Mouse (Mus musculus) ovary, postnatal 10 days (tissue): ENCODE data around the gene Cmah.
"Not testable (repeated sequence)": the region's sequence is repeated elsewhere in the genome, so short reads cannot be mapped to it uniquely, and the experiment has no call there.

Experiments
- DNase-seq: peaks from one replicate; pipeline ENCODE4 v3.0.0; 2022; ENCODE audit warnings: low spot score

Gene Cmah

DNA sequence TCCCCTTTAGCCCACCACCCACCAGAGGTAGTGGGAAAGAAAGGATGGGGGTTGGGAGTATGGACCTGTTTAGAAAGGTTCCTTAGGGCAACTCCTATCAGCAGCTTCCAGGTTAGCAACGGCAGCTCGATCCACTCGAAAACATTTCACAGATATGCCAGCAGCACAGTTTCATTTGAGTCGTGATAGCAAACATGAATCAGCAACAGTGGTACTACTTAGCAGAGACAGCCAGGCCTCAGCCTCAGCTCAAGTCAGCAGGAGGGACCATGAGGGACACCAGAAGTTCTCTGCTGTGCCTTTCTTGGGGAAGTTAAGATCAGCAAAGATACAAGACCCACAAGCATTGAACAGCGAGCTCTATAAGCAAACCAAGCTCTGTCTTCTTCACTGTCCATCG lies 13.3 kb downstream of the Cmah start:
- no peak for DNase-seq

DNA sequence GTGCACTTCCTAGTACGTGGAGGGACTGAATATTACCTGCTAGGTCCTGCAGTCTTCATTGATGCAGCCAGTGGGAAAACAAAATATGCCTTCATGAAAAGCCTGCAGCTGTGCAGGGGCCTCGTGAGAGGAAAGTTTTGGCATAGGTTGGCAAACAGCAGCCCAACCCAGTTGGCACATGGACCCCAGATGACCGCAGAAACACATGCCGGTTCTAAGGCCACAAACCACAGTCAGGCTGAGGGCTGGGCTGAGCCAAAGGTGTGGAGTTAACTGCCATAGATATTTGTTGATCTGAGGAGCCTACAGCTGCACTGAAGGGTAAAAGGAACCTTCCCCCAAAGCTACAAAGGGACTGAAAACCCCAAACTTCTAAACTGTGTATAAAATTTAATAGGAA lies 14.9 kb downstream of the Cmah start:
- DNase-seq, result no peak

DNA sequence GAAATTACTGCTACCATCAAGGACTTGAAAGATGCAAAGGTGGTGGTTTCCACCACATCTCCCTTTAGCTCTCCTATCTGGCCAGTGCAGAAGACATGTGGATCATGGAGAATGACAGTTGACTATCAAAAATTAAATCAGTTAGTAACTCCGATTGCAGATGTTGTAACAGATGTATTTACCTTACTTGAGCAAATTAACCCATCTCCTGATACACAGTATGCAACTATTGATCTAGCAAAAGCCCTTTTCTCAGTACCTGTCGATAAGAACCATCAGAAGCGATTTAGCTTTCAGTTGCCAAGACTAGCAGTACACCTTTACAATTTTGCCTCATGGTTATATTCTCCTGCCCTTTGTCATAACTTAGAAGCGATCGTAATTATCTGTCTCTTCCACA lies 25.8 kb downstream of the Cmah start:
- DNase-seq, result no peak

DNA sequence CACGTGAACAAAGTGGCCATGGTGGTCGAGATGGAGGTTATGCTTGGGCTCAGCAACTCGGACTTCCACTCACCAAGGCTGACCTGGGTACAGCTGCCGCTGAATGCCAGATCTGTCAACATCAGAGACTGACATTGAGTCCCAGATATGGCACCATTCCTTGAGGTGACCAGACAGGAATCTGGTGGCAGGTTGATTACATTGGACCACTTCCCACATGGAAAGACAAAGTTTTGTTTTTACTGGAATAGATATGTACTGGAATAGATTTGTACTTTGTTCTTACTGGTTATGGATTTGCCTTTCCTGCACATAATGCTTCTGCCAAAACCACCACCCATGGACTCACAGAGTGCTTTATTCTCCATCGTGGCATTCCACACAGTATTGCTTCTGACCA lies 27.5 kb downstream of the Cmah start:
- DNase-seq, result no peak

DNA sequence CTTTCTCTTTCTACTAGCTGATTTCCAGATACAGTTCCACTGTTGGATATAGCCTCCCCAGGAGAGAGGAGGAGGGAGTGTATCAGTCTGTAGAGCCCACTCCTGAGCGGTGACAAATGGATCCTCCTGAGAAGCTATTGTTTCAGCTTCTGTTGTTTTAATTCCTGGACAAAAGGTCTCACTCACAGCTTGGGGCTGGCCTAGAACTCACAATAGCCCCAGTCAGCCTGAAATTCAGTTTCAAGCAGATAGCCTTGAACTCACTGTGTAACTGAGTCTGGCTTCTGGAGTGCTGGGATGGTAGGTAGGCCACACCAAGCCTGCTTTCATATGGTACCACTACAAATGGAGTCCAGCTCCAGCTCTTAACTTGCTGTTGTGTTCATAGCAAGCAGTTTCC lies 32.0 kb downstream of the Cmah start:
- DNase-seq, result no peak

DNA sequence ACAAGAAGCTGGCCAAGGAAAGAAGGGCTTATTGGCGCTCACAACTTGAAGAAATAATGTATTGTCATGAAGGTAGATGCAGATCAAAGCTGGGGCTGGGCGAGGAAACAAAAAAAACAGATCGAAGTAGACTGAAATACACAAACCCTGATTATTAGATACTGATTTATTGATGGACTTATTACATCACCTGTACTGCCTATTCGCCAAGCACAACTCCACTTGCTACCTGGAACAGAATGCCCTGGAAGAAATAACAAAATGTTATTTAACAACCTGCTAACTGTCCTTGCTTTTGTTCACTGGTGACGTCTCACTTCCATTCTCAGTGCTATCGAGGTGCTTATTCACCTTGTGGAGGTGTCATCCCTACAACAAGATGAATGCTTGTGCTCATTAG lies 38.0 kb downstream of the Cmah start:
- DNase-seq, result no peak

DNA sequence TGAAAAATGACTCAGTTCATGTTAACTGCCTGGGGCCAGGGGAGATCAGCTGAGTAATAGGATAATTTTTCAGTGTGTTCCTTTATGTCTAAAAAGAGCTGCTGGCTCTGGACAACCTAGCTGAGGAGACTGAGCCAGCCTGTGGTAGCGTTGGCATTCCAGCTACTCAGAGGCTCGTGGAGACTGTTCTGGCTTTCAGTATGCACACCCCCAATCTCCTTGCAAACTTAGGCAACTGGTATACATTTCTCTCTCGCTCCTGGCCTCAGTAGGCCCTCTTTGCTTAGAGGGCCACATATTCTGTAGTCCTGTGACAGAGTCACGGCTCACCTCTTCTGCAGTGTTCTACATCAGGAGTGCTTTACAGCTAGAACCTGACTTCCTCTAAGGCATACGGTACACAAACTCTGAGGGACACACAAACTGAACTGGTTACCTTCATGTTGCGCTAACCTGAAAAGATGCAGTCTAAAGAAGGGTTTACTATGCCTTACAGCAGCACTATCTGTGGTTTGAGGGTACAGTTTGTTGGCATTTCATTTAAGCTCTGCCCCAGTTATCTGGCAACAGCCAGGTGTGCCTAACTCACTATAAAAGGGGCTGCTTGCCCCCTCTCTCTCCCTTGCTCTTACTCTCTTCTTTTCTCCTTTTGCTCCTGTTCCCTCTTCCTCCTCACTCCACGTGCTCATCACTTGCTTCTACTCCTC lies 45.8 kb downstream of the Cmah start:
- DNase-seq, result no peak

DNA sequence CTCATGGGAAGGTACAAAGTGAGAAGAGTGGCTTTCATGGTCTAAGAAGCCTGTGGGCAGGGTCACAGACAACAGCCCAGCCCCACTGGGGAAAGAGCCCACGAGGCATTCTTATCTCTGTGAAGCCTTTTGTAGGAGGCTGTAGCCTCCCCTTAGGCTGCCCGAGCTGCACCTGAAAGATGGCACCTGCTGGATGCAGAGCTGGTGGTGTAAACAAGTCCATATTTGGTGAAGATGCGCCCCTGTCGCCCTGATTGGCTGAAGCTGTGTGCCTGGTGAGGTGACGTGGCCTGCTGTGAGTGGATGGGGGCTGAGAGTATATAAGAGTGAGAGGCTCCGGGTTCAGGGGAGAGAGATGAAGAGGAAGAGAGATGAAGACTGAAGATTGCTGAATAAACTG lies 47.4 kb downstream of the Cmah start:
- not testable (repeated sequence) for DNase-seq

DNA sequence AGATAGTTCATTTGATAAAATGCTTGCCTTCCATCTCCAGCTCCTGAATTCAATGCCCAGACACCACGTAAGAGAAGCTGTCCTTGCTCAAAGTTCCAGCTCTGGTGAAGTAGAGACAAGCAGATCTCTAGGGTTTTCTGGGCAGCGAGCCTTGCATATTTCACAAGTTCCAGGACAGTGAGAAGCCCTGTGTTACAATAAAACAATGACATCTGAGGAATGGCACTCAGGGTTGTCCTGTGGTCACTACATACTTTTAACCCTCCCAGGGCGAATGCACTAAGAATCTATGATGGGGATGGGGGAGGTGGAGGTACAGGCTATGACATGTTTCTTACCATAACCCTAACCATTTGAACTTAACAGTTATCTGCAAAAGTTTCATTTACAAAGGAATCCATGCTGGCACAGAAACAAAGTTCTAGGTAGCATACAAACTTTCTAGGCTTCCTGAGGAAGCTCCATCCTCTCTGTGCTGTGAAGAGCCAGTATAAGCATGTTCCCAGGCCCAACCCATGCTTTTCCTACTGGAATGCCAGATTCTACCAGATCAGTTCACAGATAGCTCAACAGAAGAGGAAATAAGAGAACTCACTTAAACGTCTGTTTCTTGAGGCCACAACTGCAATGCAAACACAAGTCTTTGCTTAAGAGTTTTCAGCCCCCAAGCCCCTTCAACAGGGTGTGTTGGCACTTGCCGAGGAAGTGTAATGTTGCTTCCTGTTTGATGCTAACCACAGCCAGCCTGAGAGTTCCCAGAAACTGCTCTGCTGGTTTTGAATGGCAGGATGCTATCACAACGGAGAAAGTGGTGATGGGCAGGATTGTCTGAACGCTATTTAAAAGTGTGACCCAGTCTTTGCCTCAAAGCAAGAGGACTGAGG lies 48.4 kb downstream of the Cmah start:
- no peak for DNase-seq

DNA sequence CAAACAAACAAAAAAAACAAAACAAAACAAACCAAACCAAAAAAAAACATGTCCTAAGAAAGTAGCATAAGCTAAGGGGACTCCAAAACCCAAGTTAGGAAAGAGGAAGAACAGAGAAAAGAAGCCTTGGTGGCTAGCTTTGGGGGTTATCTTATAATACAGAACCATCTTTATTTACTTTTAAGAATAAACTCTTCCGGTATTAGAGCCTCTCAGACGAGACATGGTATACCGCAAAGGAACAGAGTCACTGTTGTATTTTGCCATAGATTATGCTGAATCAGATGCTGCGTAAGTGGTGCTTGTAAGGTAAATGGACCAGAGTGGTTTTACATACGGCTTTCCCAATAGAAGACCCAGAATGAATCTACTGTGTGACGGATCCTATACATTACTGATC lies 53.5 kb downstream of the Cmah start:
- DNase-seq, result no peak

DNA sequence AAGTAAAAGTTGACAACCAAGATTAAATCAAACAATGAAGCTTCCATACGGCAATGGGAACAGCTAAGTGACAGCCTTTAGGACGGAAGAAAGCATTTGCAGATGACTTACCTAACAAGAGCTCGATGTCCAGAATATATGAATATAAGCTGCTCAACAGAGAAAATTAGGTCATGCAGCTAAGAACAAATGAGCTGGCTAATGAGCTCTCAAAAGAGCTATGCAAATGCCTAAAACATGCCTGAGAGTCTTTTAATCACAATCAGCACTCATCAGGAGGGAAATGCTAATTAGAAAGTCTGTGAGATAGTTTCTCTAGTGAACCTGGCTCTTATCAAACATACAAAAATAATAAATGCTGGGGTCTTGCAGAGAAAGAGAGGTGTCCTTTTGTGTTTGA lies 56.7 kb downstream of the Cmah start:
- DNase-seq, result no peak

DNA sequence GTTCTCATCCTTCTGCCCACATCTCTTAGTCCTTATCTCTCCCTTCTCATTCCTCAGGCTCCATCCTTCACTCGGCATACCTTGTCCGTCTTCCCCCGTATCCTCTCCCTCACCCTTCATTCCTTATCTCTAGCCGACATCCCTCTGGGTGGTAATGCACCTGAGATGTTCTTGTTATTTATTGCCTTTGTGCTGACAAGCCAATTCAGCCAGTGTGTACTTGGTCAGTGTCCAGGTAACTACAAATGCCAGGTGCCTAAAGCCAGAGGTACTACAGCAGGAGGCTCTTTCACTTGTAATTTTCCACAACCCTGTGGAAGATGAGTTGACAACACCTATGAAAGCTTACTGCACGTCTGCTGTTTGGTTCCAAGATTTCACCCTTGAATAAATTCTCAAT lies 64.7 kb downstream of the Cmah start:
- DNase-seq, result no peak

DNA sequence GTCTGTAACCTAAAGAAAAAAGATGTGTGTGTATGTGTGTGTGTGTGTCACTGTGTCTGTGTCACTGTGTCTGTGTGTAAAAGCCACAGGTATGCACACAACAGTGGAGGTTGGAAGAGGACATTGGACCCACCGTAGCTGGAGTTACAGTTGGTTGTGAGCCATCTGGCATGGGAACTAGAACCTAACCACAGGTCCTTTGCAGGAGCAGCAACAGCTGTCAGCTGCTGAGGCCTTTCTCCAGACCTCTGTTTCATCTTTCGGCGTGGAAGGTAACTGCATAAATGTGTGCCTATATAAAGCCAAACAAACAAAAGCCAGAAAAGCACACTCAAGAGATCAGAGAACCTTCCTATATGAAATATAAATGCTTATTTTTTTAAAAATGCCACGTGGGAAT lies 65.5 kb downstream of the Cmah start:
- DNase-seq, result no peak

DNA sequence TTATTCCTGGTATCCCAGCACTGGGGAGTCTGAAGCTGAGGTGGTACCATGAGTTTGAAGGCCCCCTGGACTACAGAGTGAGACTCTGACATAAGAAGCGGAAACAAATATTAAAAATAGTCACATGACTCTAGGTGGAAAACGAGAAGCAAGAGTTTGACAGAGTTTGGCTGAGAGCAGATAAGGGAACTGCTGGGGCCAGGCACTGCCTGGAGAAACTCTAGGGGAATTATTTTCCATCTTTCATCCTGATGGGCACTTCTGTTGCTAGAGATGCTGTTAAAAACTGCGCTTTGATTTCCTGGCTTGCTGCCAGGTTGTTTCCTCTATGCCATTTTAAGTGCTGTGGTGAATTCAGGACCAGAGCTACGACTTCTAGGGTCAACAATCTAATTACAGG lies 65.9 kb downstream of the Cmah start:
- DNase-seq, result no peak

DNA sequence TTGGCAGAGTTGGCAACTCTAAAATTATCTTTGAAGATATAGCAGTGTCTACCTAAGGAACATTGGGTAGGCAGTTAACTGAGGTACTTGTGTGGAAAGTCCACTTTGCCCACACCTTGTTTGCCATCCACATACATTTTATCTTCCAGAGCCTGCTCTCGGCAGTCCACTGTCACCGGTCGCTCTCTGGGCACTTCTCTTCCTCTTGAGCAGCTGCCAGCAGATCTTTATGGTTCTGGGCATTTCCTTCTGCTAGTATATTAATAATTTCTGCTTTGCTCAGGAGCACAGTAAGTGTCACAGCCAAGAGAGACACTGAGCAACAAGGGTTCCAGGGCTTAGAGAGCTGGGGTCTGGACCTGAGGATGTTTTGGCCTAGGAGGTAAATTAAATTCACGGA lies 68.6 kb downstream of the Cmah start:
- no peak for DNase-seq

DNA sequence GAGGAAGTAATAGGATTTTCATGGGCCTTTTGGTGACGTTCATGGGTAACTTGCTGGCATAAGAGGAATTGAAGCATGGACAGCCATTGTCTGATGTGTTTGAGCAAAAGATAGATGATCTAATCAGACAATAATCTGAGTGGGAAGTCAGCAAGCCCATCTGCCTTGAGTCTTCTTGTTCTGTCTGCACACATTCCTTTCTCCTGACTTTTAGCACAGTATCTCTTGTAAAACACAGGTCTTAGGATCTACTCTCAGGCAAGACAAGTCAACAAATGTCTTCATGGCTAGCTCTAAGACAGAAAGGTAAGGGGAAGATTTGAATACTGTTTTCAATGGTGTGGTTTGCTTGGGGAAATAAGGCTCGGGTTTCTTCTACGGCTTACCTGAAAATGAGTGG lies 70.0 kb downstream of the Cmah start:
- DNase-seq, result no peak

DNA sequence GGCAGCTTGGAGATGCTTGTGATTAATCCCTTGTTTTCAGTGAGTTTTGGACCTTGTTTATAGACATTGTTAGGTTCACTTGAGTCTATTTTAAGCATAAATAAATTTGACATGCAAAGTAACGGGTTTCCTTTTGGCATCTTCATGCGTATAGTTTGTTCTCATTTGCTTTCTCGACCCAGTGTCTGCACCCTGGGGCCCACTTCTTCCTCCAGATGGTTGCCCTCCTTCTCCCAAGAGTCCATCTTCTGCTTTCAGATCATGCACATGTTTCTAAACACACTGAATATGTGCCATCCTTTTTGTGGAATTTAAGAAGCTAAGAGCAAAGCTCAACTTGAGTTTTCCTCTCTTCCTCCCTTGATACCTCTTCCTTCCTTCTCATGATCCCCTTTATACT lies 71.3 kb downstream of the Cmah start:
- DNase-seq, result no peak

DNA sequence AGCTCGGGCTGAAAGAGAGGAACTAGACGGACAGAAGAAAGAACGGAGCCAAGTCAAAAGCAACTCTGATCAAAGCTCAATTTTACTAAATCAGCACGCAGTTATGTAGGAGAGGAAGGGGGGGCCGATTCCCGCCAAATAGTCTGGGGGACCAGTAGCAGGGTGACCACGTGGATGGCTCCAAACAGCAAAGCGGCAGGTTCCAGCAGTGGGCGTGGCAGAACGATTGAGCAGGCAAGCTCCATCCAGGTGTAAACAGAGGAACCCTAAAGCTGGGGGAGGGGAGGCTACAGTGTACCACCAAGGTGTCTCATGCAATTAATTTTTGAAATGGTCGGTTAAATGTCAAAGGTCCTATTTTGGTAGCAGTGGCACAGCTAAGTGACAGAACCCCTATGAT lies 74.6 kb downstream of the Cmah start:
- not testable (repeated sequence) for DNase-seq

DNA sequence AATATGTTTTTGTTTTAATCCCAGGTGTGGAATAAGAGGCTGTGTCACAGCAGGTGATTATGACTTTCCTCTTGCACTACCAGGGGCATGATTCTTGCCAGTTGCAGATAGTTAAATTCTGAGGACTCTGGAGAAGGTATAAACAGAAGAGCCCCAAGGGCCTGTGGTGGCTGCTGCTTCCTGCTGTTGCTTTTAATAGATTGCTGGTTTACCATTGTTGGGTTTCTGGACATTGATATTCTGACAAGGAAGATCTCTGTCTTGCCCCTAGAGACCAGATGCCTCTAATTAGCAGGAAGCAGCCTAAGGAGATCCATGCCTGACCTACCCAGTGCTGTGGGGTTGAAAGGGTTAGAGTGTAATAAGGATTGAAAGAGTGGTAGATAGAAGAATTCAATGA lies 75.8 kb downstream of the Cmah start:
- DNase-seq, result no peak

DNA sequence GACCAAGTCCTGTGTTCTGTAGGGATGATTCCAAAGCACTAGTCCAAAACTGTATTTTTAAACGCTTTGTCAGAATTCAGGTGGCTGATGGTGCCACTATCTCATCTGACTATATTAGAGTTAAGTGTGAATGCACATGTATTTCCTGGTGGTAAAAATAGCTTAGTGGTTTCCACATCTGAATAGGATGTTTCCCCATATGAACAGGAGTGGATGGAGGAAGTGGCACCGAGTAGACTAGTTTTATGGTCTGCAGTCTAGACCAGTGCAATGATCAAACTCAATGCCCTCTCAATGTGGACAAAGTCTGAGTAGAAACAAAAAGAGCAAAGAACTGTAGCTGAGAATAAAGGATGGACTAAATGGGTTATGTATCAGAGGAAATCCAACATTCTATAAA lies 79.6 kb downstream of the Cmah start:
- no peak for DNase-seq

DNA sequence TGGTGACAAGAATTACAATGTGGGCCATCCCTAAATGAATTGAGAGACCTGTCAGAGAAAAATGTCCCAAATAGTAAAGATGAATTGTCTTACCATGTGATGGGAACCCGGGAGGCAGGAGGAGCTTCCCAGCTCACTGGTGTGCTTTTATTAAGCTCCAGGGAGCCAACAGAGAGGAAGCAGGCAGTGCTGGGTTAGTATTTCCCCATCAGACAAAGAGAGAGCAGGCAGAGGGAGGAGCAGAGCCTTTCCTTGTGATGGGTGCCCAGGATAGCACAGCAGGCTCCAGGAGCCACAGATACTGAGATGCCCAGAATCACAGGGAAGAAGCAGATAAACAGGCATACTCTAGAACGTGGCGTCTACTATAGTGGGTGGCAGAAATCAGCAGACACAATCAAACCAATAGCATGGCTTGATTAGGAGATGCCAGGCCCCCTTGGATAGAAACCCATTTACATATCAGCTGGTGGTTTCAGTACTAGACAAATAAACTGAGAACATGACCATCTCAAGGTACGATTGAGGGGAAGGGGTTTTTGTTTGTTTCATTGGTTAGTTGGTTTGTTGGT lies 87.5 kb downstream of the Cmah start:
- no peak for DNase-seq

DNA sequence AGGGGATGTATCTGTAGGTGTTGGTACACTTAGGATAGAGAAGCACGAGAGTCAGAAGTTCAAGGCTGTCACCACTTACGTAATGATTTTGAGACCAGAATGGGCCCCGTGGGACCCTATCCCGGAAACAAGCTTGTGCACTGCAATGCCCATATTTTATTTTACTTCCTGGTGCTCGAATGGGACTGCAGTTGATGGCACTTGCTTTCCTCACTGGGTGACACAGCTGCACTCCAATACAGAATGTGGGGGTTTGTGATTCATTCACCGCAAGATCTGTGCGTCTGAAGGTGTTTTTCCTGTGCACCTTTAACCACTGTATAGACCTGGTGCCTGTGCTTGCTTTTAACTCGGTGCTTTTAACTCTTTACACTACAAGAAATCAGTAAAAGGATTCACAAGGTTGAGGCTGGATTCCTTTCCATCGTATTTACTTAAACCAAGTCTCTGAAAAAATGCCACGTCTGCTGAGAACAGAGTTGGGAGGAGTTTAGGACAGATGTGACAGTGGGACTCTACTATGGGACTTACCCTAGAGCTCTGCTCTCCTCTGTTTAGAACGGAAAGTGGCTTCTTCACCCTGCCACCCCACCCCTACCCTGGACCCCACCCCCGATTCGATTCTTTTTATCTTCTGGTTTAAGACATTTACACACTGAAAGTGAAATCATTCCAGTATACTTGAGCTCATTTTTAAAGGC lies 88.5 kb downstream of the Cmah start:
- no peak for DNase-seq

DNA sequence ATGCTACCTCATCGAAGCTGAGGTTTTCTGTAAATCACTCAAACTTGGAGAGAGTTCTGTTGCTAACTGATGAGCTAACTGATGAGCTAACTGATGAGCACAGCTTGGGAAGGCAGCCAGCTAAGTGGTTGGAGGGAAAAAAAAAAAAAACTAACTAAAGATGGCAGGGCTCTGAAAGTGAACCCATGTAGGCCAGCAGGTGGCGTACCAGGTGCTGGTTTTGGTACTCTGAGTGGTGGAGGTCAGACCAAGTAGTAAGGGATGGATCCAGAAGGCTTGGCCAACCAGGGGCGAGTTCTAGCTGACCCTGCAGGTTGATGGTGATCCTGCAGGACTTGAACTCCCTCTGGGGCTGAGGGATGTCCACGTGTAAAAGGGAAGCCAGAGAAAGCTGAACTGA lies 89.2 kb downstream of the Cmah start:
- DNase-seq, result no peak
